Mouse (Mus musculus): Measurements from ENCODE around the gene Gak. TPM values are rescaled to one million over a fixed set of nuclear protein-coding genes. Genes with fewer than 3 reads are reported as not detected.

The Gak gene
- polyA plus RNA-seq, 1 experiment from 2014 or later, result 55.9 TPM

GRCm38 (mm10) chr5:108628891-108629633 is 493 bp downstream of the Gak start:
- peaks cover 27% of the 10 kb centered on the region for H3K4me1 ChIP-seq (ENCODE audit: control insufficient read depth, insufficient read depth, low read length)
- H3K9ac ChIP-seq (ENCODE audit: low read depth, low read length), result peak overlapping the region; percentile 97
- H3K9me3 ChIP-seq (replicated peaks; ENCODE audit: control insufficient read depth, low read length, poor library complexity, severe bottlenecking), result no peaks in the 10 kb centered on the region
- peak; percentile 87 for ATAC-seq
- WGBS, result 1% methylated on average over 32 of the region's 32 CpGs
- H3K27me3 ChIP-seq (ENCODE audit: control insufficient read depth, insufficient read depth, low read depth, low read length), result no peaks in the 10 kb centered on the region
- peak overlapping the region; percentile 93 for H3K27ac ChIP-seq (ENCODE audit: low read length)
- H3K4me3 ChIP-seq (ENCODE audit: low read depth, low read length), result peak overlapping the region; percentile 99
- peak overlapping the region; percentile 93 for H3K4me2 ChIP-seq (ENCODE audit: low read length)
- H3K36me3 ChIP-seq (ENCODE audit: control insufficient read depth, insufficient read depth, low read length), result no peaks in the 10 kb centered on the region

- ATAC-seq, result no peak
- Histone ChIP-seq H3K9me3 (replicated peaks; ENCODE audit: control insufficient read depth, low read length, poor library complexity, severe bottlenecking) (no peaks in the 10 kb centered on the region), H3K4me1 (ENCODE audit: control insufficient read depth, insufficient read depth, low read length) (peaks cover 27% of the 10 kb centered on the region), H3K36me3 (ENCODE audit: control insufficient read depth, insufficient read depth, low read length) (peaks cover 21% of the 10 kb centered on the region), H3K27me3 (ENCODE audit: control insufficient read depth, insufficient read depth, low read depth, low read length) (no peaks in the 10 kb centered on the region), H3K9ac (ENCODE audit: low read depth, low read length) (no peak overlapping the region), H3K4me2 (ENCODE audit: low read length) (no peak overlapping the region), H3K4me3 (ENCODE audit: low read depth, low read length) (no peak overlapping the region), H3K27ac (ENCODE audit: low read length) (no peak overlapping the region)
- 85% methylated on average over 4 of the region's 4 CpGs for WGBS
Measured at GRCm38 (mm10) chr5:108626050-108626660, 3.4 kb downstream of the Gak start.

GRCm38 (mm10) chr5:108621870-108622269 is 7.7 kb downstream of the Gak start:
- Histone ChIP-seq H3K4me1 (ENCODE audit: control insufficient read depth, insufficient read depth, low read length) (no peaks in the 10 kb centered on the region), H3K9me3 (replicated peaks; ENCODE audit: control insufficient read depth, low read length, poor library complexity, severe bottlenecking) (no peaks in the 10 kb centered on the region), H3K36me3 (ENCODE audit: control insufficient read depth, insufficient read depth, low read length) (peaks cover 37% of the 10 kb centered on the region), H3K9ac (ENCODE audit: low read depth, low read length) (no peak overlapping the region), H3K27ac (ENCODE audit: low read length) (no peak overlapping the region), H3K4me3 (ENCODE audit: low read depth, low read length) (no peak overlapping the region), H3K27me3 (ENCODE audit: control insufficient read depth, insufficient read depth, low read depth, low read length) (no peaks in the 10 kb centered on the region), H3K4me2 (ENCODE audit: low read length) (no peak overlapping the region)
- ATAC-seq, result no peak
- WGBS, result 88% methylated on average over 2 of the region's 2 CpGs

GRCm38 (mm10) chr5:108610426-108610825 is 19.1 kb downstream of the Gak start:
- Histone ChIP-seq H3K36me3 (ENCODE audit: control insufficient read depth, insufficient read depth, low read length) (peaks cover 57% of the 10 kb centered on the region), H3K4me1 (ENCODE audit: control insufficient read depth, insufficient read depth, low read length) (no peaks in the 10 kb centered on the region), H3K9ac (ENCODE audit: low read depth, low read length) (no peak overlapping the region), H3K27ac (ENCODE audit: low read length) (no peak overlapping the region), H3K4me3 (ENCODE audit: low read depth, low read length) (no peak overlapping the region), H3K4me2 (ENCODE audit: low read length) (no peak overlapping the region), H3K9me3 (replicated peaks; ENCODE audit: control insufficient read depth, low read length, poor library complexity, severe bottlenecking) (no peaks in the 10 kb centered on the region), H3K27me3 (ENCODE audit: control insufficient read depth, insufficient read depth, low read depth, low read length) (no peaks in the 10 kb centered on the region)
- no peak for ATAC-seq
- WGBS, result 100% methylated on average over 1 of the region's 1 CpGs

- 97% methylated on average over 9 of the region's 9 CpGs for WGBS
- H3K9ac ChIP-seq (ENCODE audit: low read depth, low read length), result no peak overlapping the region
- H3K4me3 ChIP-seq (ENCODE audit: low read depth, low read length), result no peak overlapping the region
- no peaks in the 10 kb centered on the region for H3K9me3 ChIP-seq (replicated peaks; ENCODE audit: control insufficient read depth, low read length, poor library complexity, severe bottlenecking)
- H3K27ac ChIP-seq (ENCODE audit: low read length), result no peak overlapping the region
- no peaks in the 10 kb centered on the region for H3K27me3 ChIP-seq (ENCODE audit: control insufficient read depth, insufficient read depth, low read depth, low read length)
- H3K4me1 ChIP-seq (ENCODE audit: control insufficient read depth, insufficient read depth, low read length), result no peaks in the 10 kb centered on the region
- peaks cover 60% of the 10 kb centered on the region for H3K36me3 ChIP-seq (ENCODE audit: control insufficient read depth, insufficient read depth, low read length)
- no peak overlapping the region for H3K4me2 ChIP-seq (ENCODE audit: low read length)
- no peak for ATAC-seq
Measured at GRCm38 (mm10) chr5:108602537-108602936, 27.0 kb downstream of the Gak start.

GRCm38 (mm10) chr5:108599923-108600322 is 29.6 kb downstream of the Gak start:
- Histone ChIP-seq H3K27me3 (ENCODE audit: control insufficient read depth, insufficient read depth, low read depth, low read length) (no peaks in the 10 kb centered on the region), H3K4me2 (ENCODE audit: low read length) (no peak overlapping the region), H3K9ac (ENCODE audit: low read depth, low read length) (no peak overlapping the region), H3K36me3 (ENCODE audit: control insufficient read depth, insufficient read depth, low read length) (peaks cover 59% of the 10 kb centered on the region), H3K27ac (ENCODE audit: low read length) (no peak overlapping the region), H3K4me3 (ENCODE audit: low read depth, low read length) (no peak overlapping the region), H3K9me3 (replicated peaks; ENCODE audit: control insufficient read depth, low read length, poor library complexity, severe bottlenecking) (no peaks in the 10 kb centered on the region), H3K4me1 (ENCODE audit: control insufficient read depth, insufficient read depth, low read length) (no peaks in the 10 kb centered on the region)
- 97% methylated on average over 1 of the region's 1 CpGs for WGBS
- no peak for ATAC-seq

DNA sequence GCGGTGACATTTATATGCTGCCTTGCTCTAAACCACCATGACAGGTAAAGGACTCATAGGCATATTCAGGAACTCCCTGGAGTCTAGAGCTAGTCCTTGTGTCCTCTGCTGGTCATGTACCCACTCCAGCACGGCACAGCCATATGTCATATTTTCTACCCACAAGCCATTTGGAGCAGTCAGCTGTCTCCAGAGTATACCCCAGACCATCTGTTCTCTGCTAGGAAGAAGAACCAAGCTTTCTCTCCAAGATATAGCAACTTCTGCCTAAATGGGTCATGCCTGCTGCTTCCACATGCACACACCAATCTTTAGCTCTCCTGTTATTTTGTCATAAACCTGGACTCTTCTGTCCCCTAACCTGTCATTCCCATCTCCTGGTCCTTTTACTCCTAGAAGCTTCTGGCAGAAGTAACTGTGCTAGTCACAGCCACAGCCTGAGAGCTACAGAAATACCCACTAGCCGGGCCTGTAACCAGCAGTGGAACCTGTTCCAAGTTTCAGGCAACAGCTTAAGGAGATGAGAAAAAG is 48.1 kb downstream of the Gak start:
- Histone ChIP-seq H3K9ac (ENCODE audit: low read depth, low read length) (no peak overlapping the region), H3K36me3 (ENCODE audit: control insufficient read depth, insufficient read depth, low read length) (peaks cover 51% of the 10 kb centered on the region), H3K4me1 (ENCODE audit: control insufficient read depth, insufficient read depth, low read length) (no peaks in the 10 kb centered on the region), H3K4me2 (ENCODE audit: low read length) (no peak overlapping the region), H3K27me3 (ENCODE audit: control insufficient read depth, insufficient read depth, low read depth, low read length) (no peaks in the 10 kb centered on the region), H3K4me3 (ENCODE audit: low read depth, low read length) (no peak overlapping the region), H3K27ac (ENCODE audit: low read length) (no peak overlapping the region), H3K9me3 (replicated peaks; ENCODE audit: control insufficient read depth, low read length, poor library complexity, severe bottlenecking) (no peaks in the 10 kb centered on the region)
- no peak for ATAC-seq
- 82% methylated on average over 3 of the region's 3 CpGs for WGBS

DNA sequence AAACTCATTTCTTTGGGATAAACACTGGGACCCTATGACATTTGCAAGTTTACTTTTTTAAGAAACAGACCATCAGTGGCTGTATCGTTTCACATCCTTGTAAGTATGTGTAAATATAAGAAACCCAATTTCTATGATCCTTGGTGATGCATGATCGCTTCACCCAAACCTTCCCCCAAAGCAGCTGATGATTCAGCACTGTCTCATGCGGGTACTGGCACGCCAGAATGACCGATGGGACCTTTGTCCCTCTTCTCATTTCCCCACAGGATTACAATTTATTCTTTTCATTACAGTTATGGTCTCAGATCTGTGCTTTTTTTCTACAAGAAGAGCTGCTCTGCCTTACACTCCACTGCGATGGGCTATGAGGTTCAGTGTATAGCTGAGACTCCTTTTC is 56.5 kb downstream of the Gak start:
- Histone ChIP-seq H3K27me3 (ENCODE audit: control insufficient read depth, insufficient read depth, low read depth, low read length) (no peaks in the 10 kb centered on the region), H3K4me3 (ENCODE audit: low read depth, low read length) (no peak overlapping the region), H3K4me2 (ENCODE audit: low read length) (no peak overlapping the region), H3K27ac (ENCODE audit: low read length) (no peak overlapping the region), H3K9ac (ENCODE audit: low read depth, low read length) (no peak overlapping the region), H3K4me1 (ENCODE audit: control insufficient read depth, insufficient read depth, low read length) (no peaks in the 10 kb centered on the region), H3K36me3 (ENCODE audit: control insufficient read depth, insufficient read depth, low read length) (peaks cover 64% of the 10 kb centered on the region), H3K9me3 (replicated peaks; ENCODE audit: control insufficient read depth, low read length, poor library complexity, severe bottlenecking) (no peaks in the 10 kb centered on the region)
- no peak for ATAC-seq
- WGBS, result 97% methylated on average over 6 of the region's 6 CpGs

DNA sequence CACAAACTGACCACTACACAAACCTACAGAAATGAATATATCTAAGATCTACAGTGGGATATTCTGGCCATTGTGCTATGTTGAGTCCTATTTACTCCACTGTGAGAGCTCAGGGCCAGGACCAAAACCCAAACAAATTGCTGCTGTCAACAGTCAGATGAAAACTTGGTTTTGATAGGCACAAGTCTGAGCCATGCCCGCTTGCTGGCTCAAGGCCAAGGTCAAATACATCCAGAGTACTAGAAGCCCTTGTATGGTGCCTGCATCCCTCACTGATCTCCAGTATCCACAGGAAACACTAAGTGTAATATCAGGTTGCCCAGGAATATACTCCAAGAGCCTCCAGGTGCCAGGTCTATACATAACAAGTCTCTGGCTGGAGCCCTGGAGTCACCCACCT is 58.6 kb downstream of the Gak start:
- 97% methylated on average over 1 of the region's 1 CpGs for WGBS
- ATAC-seq, result no peak
- Histone ChIP-seq H3K4me1 (ENCODE audit: control insufficient read depth, insufficient read depth, low read length) (no peaks in the 10 kb centered on the region), H3K9me3 (replicated peaks; ENCODE audit: control insufficient read depth, low read length, poor library complexity, severe bottlenecking) (no peaks in the 10 kb centered on the region), H3K4me2 (ENCODE audit: low read length) (no peak overlapping the region), H3K27me3 (ENCODE audit: control insufficient read depth, insufficient read depth, low read depth, low read length) (no peaks in the 10 kb centered on the region), H3K9ac (ENCODE audit: low read depth, low read length) (no peak overlapping the region), H3K36me3 (ENCODE audit: control insufficient read depth, insufficient read depth, low read length) (peaks cover 64% of the 10 kb centered on the region), H3K4me3 (ENCODE audit: low read depth, low read length) (no peak overlapping the region), H3K27ac (ENCODE audit: low read length) (no peak overlapping the region)

All from midbrain, embryonic 16.5 days (tissue).